Mouse (Mus musculus) kidney, adult 10 weeks (tissue): Measurements from ENCODE around the gene Gimap1. TPM values are rescaled to one million over a fixed set of nuclear protein-coding genes. Genes with fewer than 3 reads are reported as not detected.

Source experiments
- polyA plus RNA-seq: library from polyadenylated mRNA; stranded (reverse); fragments of 350-450 nt; fragmentation: Illumina TruSeq; extraction: RNeasy Lipid Tissue Mini Kit (QIAGEN cat#74804); gene quantifications from one replicate; pipeline ENCODE4 v1.2.3, GENCODE M21; 2014; ENCODE audit warnings: low read depth, low replicate concordance

The Gimap1 gene
- 2.9 TPM for polyA plus RNA-seq

DNA sequence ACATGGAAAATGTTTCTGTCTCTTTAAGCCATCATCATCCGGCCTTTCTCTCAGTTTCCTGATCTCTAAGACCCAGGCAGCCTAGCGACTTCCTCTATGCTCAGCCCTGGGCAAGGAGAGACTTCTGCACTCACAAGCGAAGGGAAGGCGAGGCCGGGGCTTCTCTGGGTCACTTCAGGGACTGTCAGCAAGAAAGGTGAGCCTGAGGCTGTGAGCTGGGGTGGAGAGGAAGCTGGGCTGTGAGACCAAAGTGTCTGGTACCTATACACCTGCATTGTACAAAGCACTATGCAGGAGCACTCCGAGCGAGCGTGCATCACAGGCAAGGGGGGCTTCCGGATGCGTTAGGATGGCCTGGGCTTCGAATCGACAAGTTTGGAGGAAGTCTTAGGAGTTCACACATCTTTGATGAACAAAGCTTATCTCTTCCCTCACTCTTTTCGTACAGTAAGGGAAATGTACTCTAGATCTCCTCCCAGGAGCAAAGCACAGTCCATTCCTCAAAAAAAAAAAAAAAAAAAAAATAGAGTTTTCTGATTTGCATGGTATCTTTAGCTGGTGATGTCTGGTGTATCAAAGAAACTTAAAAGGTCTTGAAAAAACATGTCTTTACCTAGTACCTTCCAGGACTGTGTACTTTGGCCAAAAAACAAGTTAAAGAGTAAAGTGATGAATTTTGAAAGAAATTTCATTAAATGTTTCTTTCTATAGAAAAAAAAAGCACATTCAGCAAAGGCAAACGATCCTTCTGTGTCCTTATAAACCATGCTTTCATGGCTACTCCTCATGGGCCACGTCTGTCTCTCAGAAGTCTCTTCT, at the start of gene Gimap1:
Gene Gimap1, plus strand, starts transcription at position 94 of the 819 bp plus-strand sequence.

GRCm38 (mm10) chr6:48718455-48718854, 20.4 kb upstream of the Gimap1 start, which contains the start of the genes Gm28053 and Gimap7:
TSS of gene Gm28053 (plus strand) at chr6:48718607.
TSS of gene Gimap7 (plus strand) at chr6:48718621.

GRCm38 (mm10) chr6:48745959-48746889, 7.4 kb downstream of the Gimap1 start, which contains the start of gene Gimap5:
TSS of gene Gimap5 (plus strand) at chr6:48746197.

DNA sequence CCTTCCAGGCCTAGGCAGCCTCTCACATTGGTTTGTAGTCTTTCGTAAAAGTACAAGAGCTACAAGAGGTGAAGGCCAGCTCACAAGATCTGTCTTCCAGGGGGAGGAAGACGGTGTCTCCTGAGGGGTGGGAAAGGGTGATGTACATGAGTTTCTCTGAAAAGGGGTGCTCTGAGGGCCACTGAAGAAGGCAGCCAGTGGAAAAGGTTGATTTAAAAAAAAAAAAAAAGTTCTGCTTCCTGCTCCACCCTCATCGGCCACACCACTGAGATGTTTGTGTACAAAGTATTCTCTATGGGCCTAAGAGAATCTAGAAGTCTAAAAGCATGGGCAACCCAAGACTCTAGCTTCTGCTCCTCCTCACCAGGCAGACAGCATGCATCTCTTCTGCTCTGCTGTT, 31.8 kb downstream of the Gimap1 start, which contains the start of gene Gimap3:
Gene Gimap3, minus strand, starts transcription at position 156 of the 400 bp plus-strand sequence.

Other genes with a start within 250 kb of the Gimap1 start
- 31.2 TPM for gene Atp6v0e2, start 201.4 kb upstream of the Gimap1 start, polyA plus RNA-seq
- 6.0 TPM for gene Lrrc61, start 184.3 kb upstream of the Gimap1 start, polyA plus RNA-seq
- gene Rarres2, start 166.3 kb upstream of the Gimap1 start, polyA plus RNA-seq = 4.4 TPM
- not detected for gene Gm45021, start 149.4 kb upstream of the Gimap1 start, polyA plus RNA-seq
- gene Repin1, start 145.2 kb upstream of the Gimap1 start, polyA plus RNA-seq = 8.8 TPM
- not detected for gene Gm44965, start 145.1 kb upstream of the Gimap1 start, polyA plus RNA-seq
- gene Zfp775, start 137.0 kb upstream of the Gimap1 start, polyA plus RNA-seq = 0.32 TPM
- 3.0 TPM for gene AI854703, start 112.3 kb upstream of the Gimap1 start, polyA plus RNA-seq
- gene Gimap8, start 91.8 kb upstream of the Gimap1 start, polyA plus RNA-seq = 46.0 TPM
- gene Gimap9, start 62.9 kb upstream of the Gimap1 start, polyA plus RNA-seq = 44.6 TPM
- 123 TPM for gene Gimap4, start 54.5 kb upstream of the Gimap1 start, polyA plus RNA-seq
- 57.0 TPM for gene Gimap6, start 30.8 kb upstream of the Gimap1 start, polyA plus RNA-seq
- gene Gm28053, start 20.4 kb upstream of the Gimap1 start, polyA plus RNA-seq = not detected
- not detected for gene Gimap7, start 20.4 kb upstream of the Gimap1 start, polyA plus RNA-seq
- gene Gimap5, start 7.1 kb downstream of the Gimap1 start, polyA plus RNA-seq = 5.1 TPM
- gene Gimap3, start 31.8 kb downstream of the Gimap1 start, polyA plus RNA-seq = 1.5 TPM
- gene Tmem176a, start 101.9 kb downstream of the Gimap1 start, polyA plus RNA-seq = 366 TPM
- 106 TPM for gene Tmem176b, start 102.4 kb downstream of the Gimap1 start, polyA plus RNA-seq
- 2.0 TPM for gene Aoc1, start 133.8 kb downstream of the Gimap1 start, polyA plus RNA-seq
- not detected for gene 1600015I10Rik, start 190.8 kb downstream of the Gimap1 start, polyA plus RNA-seq
- not detected for gene Doxl2, start 235.9 kb downstream of the Gimap1 start, polyA plus RNA-seq
- not detected for gene Svs1, start 247.8 kb downstream of the Gimap1 start, polyA plus RNA-seq